Mouse (Mus musculus) megakaryocyte, embryonic 14.5 days (primary cell): ENCODE data around the gene Rtn1.

ENCODE experiments used
- FLI1 ChIP-seq: IDR thresholded peaks from 2 replicates; pipeline ENCODE4 v1.6.1; 2012; ENCODE audit warnings: low read length, inconsistent platforms, mixed read lengths
- GATA1 ChIP-seq: IDR thresholded peaks from 3 replicates; pipeline ENCODE4 v1.6.1; 2012; ENCODE audit warnings: mixed read lengths, low read length, inconsistent platforms, borderline replicate concordance

GRCm38 (mm10) chr12:72232176-72232575 lies 176.7 kb downstream of the Rtn1 start:
- TF ChIP-seq GATA1, result no peak
- TF ChIP-seq FLI1, result no peak
